Mouse (Mus musculus) mouse trophoblast stem cell (cell line): Measurements from ENCODE around the gene Trpm8.

Source experiments
- in situ Hi-C, 2 experiments: fragments of 300-500 bp; cut with MseI, MboI; formaldehyde crosslinking; loops; 2 replicates in 1 of 2; 3 replicates in 1 of 2; pipeline ENCODE4 v1.15.1; 2025

Gene Trpm8

GRCm38 (mm10) chr1:88277098-88277817 is at the start of gene Trpm8, which contains the start of gene Hjurp:
Gene Trpm8, plus strand, starts transcription at chr1:88277661.
Gene Hjurp, minus strand, starts transcription at chr1:88277633.
- in situ Hi-C loops, result loop anchor here in 1 of 2 experiments (25.0 kb wide), 1 partner anchor 140 kb away; the partner anchor contains the start of gene Ugt1a6a

- in situ Hi-C loops, result no loop called here
These were observed 49.3 kb upstream of the Trpm8 start for GRCm38 (mm10) chr1:88228121-88228520.

GRCm38 (mm10) chr1:88229566-88229965 is 47.9 kb upstream of the Trpm8 start:
- in situ Hi-C loops, result no loop called here

GRCm38 (mm10) chr1:88229986-88230385 is 47.5 kb upstream of the Trpm8 start:
- in situ Hi-C loops, result no loop called here

GRCm38 (mm10) chr1:88230421-88230820 is 47.0 kb upstream of the Trpm8 start:
- in situ Hi-C loops, result no loop called here

- in situ Hi-C loops, result no loop called here
These were observed 46.3 kb upstream of the Trpm8 start for GRCm38 (mm10) chr1:88230981-88231802.

- in situ Hi-C loops, result no loop called here
These were observed 45.5 kb upstream of the Trpm8 start for GRCm38 (mm10) chr1:88231803-88232499.

- in situ Hi-C loops, result no loop called here
These were observed 44.6 kb upstream of the Trpm8 start for GRCm38 (mm10) chr1:88232664-88233380.

GRCm38 (mm10) chr1:88233421-88234247 is 43.8 kb upstream of the Trpm8 start:
- in situ Hi-C loops, result no loop called here

- in situ Hi-C loops, result no loop called here
These were observed 43.2 kb upstream of the Trpm8 start for GRCm38 (mm10) chr1:88234248-88234610.

- in situ Hi-C loops, result no loop called here
These were observed 42.8 kb upstream of the Trpm8 start for GRCm38 (mm10) chr1:88234646-88235045.

- in situ Hi-C loops, result no loop called here
These were observed 42.2 kb upstream of the Trpm8 start for GRCm38 (mm10) chr1:88235046-88235893.

GRCm38 (mm10) chr1:88235894-88236415 is 41.5 kb upstream of the Trpm8 start:
- in situ Hi-C loops, result no loop called here

- in situ Hi-C loops, result no loop called here
These were observed 40.1 kb upstream of the Trpm8 start for GRCm38 (mm10) chr1:88237311-88237710.

- in situ Hi-C loops, result no loop called here
These were observed 38.7 kb upstream of the Trpm8 start for GRCm38 (mm10) chr1:88238771-88239170.

GRCm38 (mm10) chr1:88240072-88240471 is 37.4 kb upstream of the Trpm8 start:
- in situ Hi-C loops, result no loop called here

GRCm38 (mm10) chr1:88240579-88240978 is 36.9 kb upstream of the Trpm8 start:
- in situ Hi-C loops, result no loop called here

GRCm38 (mm10) chr1:88243861-88244260 is 33.6 kb upstream of the Trpm8 start:
- in situ Hi-C loops, result no loop called here

- in situ Hi-C loops, result no loop called here
These were observed 31.6 kb upstream of the Trpm8 start for GRCm38 (mm10) chr1:88245881-88246280.
